Mouse (Mus musculus) cerebellum, adult 2 months (tissue): ENCODE data around the gene Klf13. TPM values are rescaled to one million over a fixed set of nuclear protein-coding genes. Genes with fewer than 3 reads are reported as not detected.

Experiments
- DNase-seq, 2 experiments: peaks; one replicate each; pipeline ENCODE4 v3.0.0; 2021
- H3K27ac ChIP-seq: fragments of 200-500 bp; 2 replicates; pipeline ENCODE4 v1.5.1; 2012; ENCODE audit warnings: low read length, control low read depth, inconsistent platforms; ENCODE audit not compliant: insufficient read depth
- H3K27me3 ChIP-seq: fragments of 200-500 bp; 2 replicates; pipeline ENCODE4 v1.6.1; 2012; ENCODE audit warnings: inconsistent platforms, mild to moderate bottlenecking, low read length, moderate library complexity; ENCODE audit not compliant: control insufficient read depth, insufficient read depth
- H3K4me1 ChIP-seq: fragments of 200-500 bp; 2 replicates; pipeline ENCODE4 v1.6.1; 2011; ENCODE audit warnings: low read length; ENCODE audit not compliant: control insufficient read depth, insufficient read depth
- H3K4me3 ChIP-seq: fragments of 200-500 bp; replicated peaks from 2 replicates; pipeline ENCODE3; 2011; ENCODE audit warnings: mild to moderate bottlenecking, low read depth, low read length, control low read depth; ENCODE audit not compliant: insufficient read depth
- CTCF ChIP-seq: fragments of 200-500 bp; IDR thresholded peaks from 2 replicates; pipeline ENCODE4 v1.5.1; 2011; ENCODE audit warnings: low read depth, mild to moderate bottlenecking, control low read depth, low read length, moderate library complexity, borderline replicate concordance; ENCODE audit not compliant: insufficient read depth
- POLR2A ChIP-seq: fragments of 200-500 bp; IDR thresholded peaks from 2 replicates; pipeline ENCODE4 v1.6.1; 2011; ENCODE audit warnings: low read length, control low read depth, borderline replicate concordance; ENCODE audit not compliant: insufficient read depth
- WGBS: fragments of 180-500 bp; shearing (Covaris S2); methylation state at CpG from one replicate; pipeline ENCODE4 v1.1.7; 2018; 5-methylcytosine and 5-hydroxymethylcytosine counted together
- polyA plus RNA-seq: library from polyadenylated mRNA; depleted of rRNA; stranded (reverse); fragments of >200 nt; gene quantifications from 2 replicates; pipeline ENCODE4 v1.2.3, GENCODE M21; 2012

The Klf13 gene
- polyA plus RNA-seq, 1 experiment: 60.8 TPM

- no peak overlapping the region for H3K4me3 ChIP-seq
- TF ChIP-seq CTCF (no peak), POLR2A (no peak)
- no peaks in the 10 kb centered on the region for H3K27me3 ChIP-seq
- 72% methylated on average over 5 of the region's 5 CpGs for WGBS
- H3K4me1 ChIP-seq: peaks cover 33% of the 10 kb centered on the region
- H3K27ac ChIP-seq: no peak overlapping the region
- DNase-seq: peak in 1 of 2 experiments; percentile 11
Observed at GRCm38 (mm10) chr7:63930766-63931165, 7.9 kb downstream of the Klf13 start.

GRCm38 (mm10) chr7:63930132-63930531 lies 8.6 kb downstream of the Klf13 start:
- no peak for TF ChIP-seq CTCF
- TF ChIP-seq POLR2A: no peak
- H3K4me3 ChIP-seq: no peak overlapping the region
- no peak overlapping the region for H3K27ac ChIP-seq
- H3K4me1 ChIP-seq: peaks cover 39% of the 10 kb centered on the region
- no peaks in the 10 kb centered on the region for H3K27me3 ChIP-seq
- DNase-seq: no peak
- WGBS: 88% methylated on average over 3 of the region's 3 CpGs

- H3K4me1 ChIP-seq: peaks cover 46% of the 10 kb centered on the region
- H3K27ac ChIP-seq: peak overlapping the region; percentile 96
- 16% methylated on average over 4 of the region's 4 CpGs for WGBS
- H3K27me3 ChIP-seq: no peaks in the 10 kb centered on the region
- no peak overlapping the region for H3K4me3 ChIP-seq
- peak in 1 of 2 experiments; percentile 70 for DNase-seq
- TF ChIP-seq CTCF: no peak
Observed at GRCm38 (mm10) chr7:63929080-63929479, 9.6 kb downstream of the Klf13 start.

- no peak overlapping the region for H3K27ac ChIP-seq
- TF ChIP-seq POLR2A: no peak
- no peak for TF ChIP-seq CTCF
- DNase-seq: peak in 1 of 2 experiments; percentile 22
- H3K4me1 ChIP-seq: peaks cover 57% of the 10 kb centered on the region
- no peak overlapping the region for H3K4me3 ChIP-seq
- WGBS: 73% methylated on average over 6 of the region's 6 CpGs
- H3K27me3 ChIP-seq: no peaks in the 10 kb centered on the region
Observed at GRCm38 (mm10) chr7:63927121-63927520, 11.6 kb downstream of the Klf13 start.

- peak in 1 of 2 experiments; percentile 75 for DNase-seq
- Histone ChIP-seq H3K27ac (peak overlapping the region; percentile 93), H3K27me3 (no peaks in the 10 kb centered on the region), H3K4me3 (no peak overlapping the region), H3K4me1 (peaks cover 62% of the 10 kb centered on the region)
- TF ChIP-seq CTCF (no peak), POLR2A (no peak)
- 18% methylated on average over 3 of the region's 3 CpGs for WGBS
Observed at GRCm38 (mm10) chr7:63926492-63926891, 12.2 kb downstream of the Klf13 start.

- peak overlapping the region; percentile 93 for H3K27ac ChIP-seq
- no peaks in the 10 kb centered on the region for H3K27me3 ChIP-seq
- peaks cover 69% of the 10 kb centered on the region for H3K4me1 ChIP-seq
- TF ChIP-seq CTCF: no peak
- no peak for TF ChIP-seq POLR2A
- no peak overlapping the region for H3K4me3 ChIP-seq
- WGBS: 25% methylated on average over 14 of the region's 14 CpGs
- DNase-seq: peak; percentile 49 to 60
Observed at GRCm38 (mm10) chr7:63925413-63926360, 13.0 kb downstream of the Klf13 start.

GRCm38 (mm10) chr7:63924747-63925412 lies 13.8 kb downstream of the Klf13 start:
- H3K27ac ChIP-seq: peak overlapping the region; percentile 93
- TF ChIP-seq CTCF (no peak), POLR2A (no peak)
- DNase-seq: peak; percentile 83 to 85
- 2% methylated on average over 6 of the region's 6 CpGs for WGBS
- peaks cover 70% of the 10 kb centered on the region for H3K4me1 ChIP-seq
- H3K27me3 ChIP-seq: no peaks in the 10 kb centered on the region
- H3K4me3 ChIP-seq: no peak overlapping the region

- peaks cover 70% of the 10 kb centered on the region for H3K4me1 ChIP-seq
- no peak for DNase-seq
- H3K4me3 ChIP-seq: no peak overlapping the region
- peak overlapping the region; percentile 77 for H3K27ac ChIP-seq
- H3K27me3 ChIP-seq: no peaks in the 10 kb centered on the region
- TF ChIP-seq POLR2A: no peak
- TF ChIP-seq CTCF: no peak
- 7% methylated on average over 1 of the region's 1 CpGs for WGBS
Observed at GRCm38 (mm10) chr7:63924151-63924550, 14.6 kb downstream of the Klf13 start.
